Mouse (Mus musculus) B cell, adult 62 days (primary cell): ENCODE measurements around the gene Apbb2. TPM values are rescaled to one million over a fixed set of nuclear protein-coding genes. Genes with fewer than 3 reads are reported as not detected.

ENCODE experiments used
- total RNA-seq: library from RNA; stranded (reverse); gene quantifications from 4 replicates; pipeline ENCODE4 v1.2.4, GENCODE M21; 2023

Gene Apbb2
- total RNA-seq: 1.1 to 3.7 TPM (median 1.8 TPM) in 4 replicates

DNA sequence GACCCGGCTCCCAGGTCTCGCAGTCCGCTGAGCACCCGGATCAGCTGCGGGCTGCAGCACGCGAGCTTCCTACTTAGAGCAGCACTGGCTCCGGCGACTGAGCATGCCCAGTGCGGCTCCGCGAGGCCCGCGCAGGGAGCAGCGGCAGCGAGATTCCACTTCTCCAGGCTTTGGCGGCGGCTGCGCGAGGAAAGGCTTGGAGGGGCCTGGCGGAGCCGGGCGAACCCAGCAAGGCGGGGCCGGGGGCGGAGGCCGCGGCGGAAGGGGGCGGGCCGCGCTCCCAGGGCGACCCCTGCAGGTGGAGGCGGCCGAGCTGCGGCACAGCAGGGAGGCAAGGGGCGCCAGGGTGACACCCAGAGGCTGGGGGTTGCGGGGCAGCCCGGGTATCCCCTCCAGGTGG lies at the start of gene Apbb2:
Gene Apbb2, minus strand, starts transcription at position 188 of the 400 bp plus-strand sequence.

DNA sequence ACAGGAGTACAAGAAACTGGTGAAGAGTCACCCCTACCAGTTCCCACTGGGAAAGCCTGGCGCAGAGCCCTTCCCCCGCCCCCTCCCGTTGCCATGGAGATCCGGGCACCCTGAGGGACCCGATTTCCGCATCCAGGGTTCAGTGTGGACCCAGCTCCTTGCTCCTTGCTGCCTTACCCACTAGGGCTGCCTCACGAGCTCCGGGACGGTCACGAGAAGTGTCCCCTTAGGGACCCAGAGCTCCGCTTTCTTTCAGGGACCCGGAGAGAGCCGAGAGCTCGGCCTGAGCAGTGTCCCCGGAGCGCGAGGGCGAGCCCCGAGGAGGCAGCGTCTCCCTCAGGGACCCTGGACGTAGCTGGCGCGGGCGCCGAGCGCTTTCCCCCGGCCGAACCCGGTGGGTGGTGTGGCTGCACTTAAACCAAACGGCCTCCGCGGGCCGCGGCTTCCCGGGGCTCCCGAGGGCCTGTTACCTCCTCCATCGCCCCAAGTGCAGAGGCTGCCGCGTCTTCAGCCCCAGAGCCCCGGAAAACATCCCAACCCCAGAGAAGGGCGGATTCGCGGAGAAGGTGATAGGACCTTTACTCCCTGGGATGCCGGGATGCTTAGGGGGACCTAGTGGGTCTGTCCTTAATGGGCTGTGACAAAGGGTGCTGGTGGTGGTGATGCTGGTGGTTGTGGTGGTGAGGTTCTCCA lies 358.7 kb downstream of the Apbb2 start, which contains the start of gene Nsun7:
Gene Nsun7, plus strand, starts transcription at position 142 of the 693 bp plus-strand sequence.

Other genes with a start within 250 kb of the Apbb2 start
- 1.3 to 1.7 TPM (median 1.6 TPM) in 3 of 4 replicates, not detected in the other for gene Uchl1, start 57.3 kb upstream of the Apbb2 start, total RNA-seq
- not detected in 4 replicates for gene Limch1, start 127.0 kb upstream of the Apbb2 start, total RNA-seq